Mouse (Mus musculus) liver, adult 10 weeks (tissue): ENCODE results near the gene Ndufb10. TPM values are rescaled to one million over a fixed set of nuclear protein-coding genes. Genes with fewer than 3 reads are reported as not detected.

Source experiments
- polyA plus RNA-seq: library from polyadenylated mRNA; stranded (reverse); fragments of 350-450 nt; fragmentation: Illumina TruSeq; extraction: RNeasy Lipid Tissue Mini Kit (QIAGEN cat#74804); gene quantifications from one replicate; pipeline ENCODE4 v1.2.3, GENCODE M21; 2014; ENCODE audit warnings: low read depth, low replicate concordance

The Ndufb10 gene
- 138 TPM for polyA plus RNA-seq

DNA sequence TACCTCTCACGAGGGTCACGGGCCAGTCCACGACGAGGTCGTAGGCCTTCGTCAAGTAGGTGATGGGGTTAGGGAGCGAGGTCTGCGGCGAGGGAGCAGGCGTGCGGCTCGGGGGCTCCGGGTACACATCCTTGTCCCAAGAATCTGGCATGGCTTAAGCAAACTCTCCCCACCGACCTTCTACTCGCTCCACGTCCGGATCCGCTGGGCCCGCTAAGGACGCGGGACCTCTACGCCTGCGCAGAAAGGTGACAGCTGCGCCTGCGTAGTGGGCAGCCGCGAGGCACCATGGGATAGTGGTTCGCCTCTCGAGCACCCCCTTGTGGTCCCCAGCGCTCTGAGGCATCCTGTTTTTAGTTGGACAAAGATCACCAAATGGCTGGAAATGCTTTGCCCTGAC lies at the start of gene Ndufb10:
Gene Ndufb10, minus strand, starts transcription at position 295 of the 400 bp plus-strand sequence.

DNA sequence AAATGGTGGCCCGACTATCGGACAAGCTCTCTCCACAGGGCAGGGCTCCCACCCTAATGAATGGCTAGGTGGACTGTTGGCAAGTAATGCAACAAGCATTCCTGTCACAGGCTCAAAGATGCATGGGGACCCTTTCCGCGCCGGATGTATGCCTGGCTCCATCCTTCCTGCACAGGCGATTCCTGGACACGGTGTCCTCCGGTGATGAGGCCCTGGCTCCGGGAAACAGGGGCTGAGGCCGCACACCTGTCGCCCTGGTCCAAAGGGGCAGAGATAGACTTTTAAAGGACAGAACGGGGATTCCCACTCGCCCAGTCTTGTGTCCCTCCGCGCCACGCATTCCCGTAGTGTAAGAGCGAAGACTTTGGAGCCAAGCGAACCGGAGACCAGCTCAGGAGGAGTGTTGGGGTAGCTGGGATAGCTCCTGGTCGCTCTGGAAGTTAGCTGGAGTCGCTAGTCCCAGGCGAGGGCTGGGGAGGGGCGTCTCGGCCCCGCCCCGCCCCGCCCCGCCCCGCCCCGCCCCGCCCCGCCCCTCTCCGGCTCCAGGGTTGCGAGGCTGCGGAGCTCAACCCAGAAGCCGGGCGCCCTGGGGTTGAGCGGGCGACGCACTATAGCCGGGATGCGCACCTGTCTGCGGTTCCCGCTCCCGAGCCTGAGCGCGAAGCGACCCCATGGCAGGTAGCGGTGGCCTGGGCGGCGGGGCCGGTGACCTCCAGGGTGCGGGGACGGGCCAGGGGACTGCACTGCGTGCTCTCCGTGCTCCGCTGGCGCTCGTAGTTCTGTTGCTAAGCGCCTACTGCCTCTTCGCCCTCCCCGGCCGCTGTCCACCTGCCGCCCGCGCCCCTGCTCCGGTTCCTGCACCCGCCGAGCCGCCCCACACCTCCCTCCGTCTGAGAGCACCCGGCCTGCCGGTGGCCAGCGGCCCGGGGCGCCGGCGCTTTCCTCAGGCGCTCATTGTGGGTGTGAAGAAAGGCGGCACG lies 28.4 kb upstream of the Ndufb10 start, which contains the start of gene Hs3st6:
Gene Hs3st6, plus strand, starts transcription at position 574 of the 980 bp plus-strand sequence.

DNA sequence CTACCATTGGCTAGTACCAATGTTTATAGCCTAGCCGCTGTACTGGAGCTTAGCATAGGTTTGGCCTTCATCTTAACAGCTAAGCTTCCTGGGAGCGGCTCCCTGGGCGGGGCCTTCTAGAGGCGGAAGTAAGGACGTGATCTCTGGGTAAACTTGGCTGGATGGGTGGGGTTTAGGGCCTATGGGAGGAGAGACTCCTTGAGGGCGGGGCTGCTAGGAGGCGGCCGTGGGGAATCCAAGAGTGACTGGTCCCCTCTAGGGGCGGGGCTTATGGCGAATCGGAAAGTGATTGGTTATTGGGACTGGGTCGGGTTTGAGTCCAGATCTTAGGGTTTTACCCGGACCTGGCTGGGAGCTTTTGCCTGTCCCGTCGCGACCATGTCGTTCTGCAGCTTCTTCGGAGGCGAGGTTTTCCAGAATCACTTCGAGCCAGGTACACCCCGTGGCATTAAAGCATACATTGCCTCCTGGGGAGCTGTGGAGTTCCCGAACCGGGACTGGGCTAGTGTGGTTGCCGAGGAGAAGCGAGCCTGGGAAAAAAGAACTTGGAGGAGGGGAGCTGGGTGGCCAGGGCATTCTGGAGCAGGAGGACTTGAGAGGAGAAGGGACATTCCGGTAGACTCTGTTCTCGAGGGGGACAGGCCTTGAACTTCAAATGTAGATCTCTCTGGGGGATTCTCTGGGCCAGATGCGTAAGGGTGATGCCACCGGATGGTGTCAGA lies 12.2 kb upstream of the Ndufb10 start, which contains the start of gene Msrb1:
Gene Msrb1, plus strand, starts transcription at position 313 of the 722 bp plus-strand sequence.

DNA sequence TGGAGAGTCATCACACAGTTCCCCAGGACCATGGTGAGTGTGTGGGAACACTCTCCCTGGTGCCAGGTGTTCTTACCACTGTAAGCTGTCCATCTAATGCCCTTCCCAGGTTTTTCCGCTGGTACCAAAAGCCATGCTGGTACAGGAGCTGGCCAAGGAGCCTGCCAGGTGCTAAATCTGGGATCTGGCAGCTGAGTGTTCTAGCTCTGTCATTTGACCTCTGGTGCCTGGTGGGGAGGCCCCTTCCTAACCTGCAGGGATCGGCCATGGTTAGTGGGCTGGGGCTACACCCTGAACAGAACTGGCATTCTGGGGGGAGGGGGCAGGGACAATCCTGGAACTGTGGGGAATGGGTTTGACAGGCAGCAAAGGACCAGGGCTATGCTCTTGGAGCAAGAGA lies 3.3 kb upstream of the Ndufb10 start, which contains the start of gene Rpl3l:
Gene Rpl3l, plus strand, starts transcription at position 203 of the 400 bp plus-strand sequence.

DNA sequence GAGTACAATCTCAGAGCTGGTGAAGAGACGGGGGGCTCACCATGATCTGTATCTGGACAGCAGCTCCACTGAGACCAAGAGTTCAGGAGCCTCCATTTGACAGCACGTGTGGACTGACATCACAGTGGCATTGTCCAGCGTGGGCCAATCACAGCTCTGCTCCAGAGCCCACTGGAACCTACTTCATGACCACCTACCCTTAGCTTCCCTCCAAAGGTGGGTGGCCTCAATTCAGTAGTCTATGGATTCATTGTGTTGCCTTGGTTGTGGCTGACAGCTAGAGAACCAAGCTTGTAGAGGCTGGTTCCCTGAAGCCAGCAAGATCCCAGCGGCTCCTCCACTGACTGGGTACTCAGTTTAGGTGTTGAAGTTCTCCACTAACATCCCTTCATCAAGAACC lies 6.3 kb downstream of the Ndufb10 start, which contains the start of the genes Rnf151 and Rps2:
Gene Rnf151, minus strand, starts transcription at position 121 of the 400 bp plus-strand sequence.
Gene Rps2, plus strand, starts transcription at position 174 of the 400 bp plus-strand sequence.

DNA sequence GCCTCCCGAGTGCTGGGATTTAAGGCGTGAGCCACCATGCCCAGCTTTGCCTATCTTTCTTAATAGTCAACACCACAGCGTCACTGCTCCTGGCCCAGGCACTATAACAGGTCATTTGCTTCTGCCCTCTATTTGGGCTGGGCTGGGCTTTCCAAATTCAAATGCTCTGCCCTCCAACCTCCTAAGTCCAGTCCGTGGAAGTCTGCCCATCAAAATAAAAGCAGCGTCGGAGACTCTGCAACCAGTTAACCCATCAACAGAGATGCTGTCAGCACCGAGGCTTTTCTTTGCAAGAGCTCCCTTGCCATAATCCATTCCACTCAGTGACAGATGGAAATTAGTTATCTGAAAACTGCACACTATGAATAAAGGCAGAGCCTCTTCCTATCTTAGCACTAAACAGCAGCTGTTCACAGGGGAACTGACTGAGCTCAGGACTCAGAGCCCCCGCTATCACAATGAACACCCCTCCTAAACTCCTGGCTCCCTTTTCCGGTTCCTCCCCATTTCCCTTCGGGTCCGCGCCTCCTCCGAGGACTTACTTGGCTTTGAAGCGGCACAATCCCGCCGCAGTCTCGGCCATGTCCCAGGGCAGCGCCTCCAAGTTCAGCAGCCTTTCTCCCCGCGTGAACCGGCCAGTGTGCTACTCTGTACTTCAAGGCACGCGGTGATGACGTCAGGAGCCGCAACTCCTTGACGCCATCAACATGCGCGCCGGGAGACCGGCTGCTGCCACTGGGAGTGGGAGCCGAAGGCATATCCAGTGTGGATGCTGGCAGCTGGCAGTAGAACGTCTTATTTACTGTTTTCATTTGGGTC lies 17.1 kb downstream of the Ndufb10 start, which contains the start of gene Tbl3:
Gene Tbl3, minus strand, starts transcription at position 679 of the 819 bp plus-strand sequence.

DNA sequence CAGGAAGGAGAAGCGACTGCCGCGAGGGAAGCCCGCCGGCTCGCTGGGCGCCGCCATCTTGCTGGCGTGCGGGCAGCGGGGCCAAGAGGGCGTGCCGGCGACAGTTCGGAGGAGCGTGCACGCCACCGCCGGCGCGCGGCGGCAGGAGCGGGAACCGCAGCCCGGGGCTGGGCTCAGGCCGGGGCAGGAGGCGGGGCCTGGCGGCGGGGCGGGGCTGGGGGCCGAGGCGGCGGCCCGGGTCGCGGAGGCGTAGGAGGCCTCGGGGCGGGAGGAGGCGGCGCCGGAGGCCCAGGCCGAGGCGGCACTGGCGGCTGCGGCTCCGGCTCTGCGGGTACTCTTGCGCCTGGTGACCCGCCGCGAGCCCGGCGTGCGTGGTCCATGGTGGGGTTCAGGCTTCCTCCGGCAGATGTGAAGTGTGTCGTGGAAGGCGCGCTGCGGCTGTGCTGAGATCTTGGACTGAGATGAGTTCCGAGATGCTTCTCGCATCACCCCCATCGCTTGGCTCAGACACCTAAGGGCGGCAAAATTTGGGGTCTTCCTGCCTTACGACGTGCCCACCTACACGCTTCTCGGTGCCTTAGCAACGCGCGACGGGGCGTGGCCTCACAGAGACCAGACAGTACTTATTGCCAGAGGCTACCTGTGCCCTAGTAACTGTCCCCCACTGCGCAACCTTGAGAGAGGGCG lies 28.1 kb downstream of the Ndufb10 start, which contains the start of the genes Gfer and Noxo1:
Gene Gfer, minus strand, starts transcription at position 146 of the 687 bp plus-strand sequence.
Gene Noxo1, plus strand, starts transcription at position 224 of the 687 bp plus-strand sequence.

DNA sequence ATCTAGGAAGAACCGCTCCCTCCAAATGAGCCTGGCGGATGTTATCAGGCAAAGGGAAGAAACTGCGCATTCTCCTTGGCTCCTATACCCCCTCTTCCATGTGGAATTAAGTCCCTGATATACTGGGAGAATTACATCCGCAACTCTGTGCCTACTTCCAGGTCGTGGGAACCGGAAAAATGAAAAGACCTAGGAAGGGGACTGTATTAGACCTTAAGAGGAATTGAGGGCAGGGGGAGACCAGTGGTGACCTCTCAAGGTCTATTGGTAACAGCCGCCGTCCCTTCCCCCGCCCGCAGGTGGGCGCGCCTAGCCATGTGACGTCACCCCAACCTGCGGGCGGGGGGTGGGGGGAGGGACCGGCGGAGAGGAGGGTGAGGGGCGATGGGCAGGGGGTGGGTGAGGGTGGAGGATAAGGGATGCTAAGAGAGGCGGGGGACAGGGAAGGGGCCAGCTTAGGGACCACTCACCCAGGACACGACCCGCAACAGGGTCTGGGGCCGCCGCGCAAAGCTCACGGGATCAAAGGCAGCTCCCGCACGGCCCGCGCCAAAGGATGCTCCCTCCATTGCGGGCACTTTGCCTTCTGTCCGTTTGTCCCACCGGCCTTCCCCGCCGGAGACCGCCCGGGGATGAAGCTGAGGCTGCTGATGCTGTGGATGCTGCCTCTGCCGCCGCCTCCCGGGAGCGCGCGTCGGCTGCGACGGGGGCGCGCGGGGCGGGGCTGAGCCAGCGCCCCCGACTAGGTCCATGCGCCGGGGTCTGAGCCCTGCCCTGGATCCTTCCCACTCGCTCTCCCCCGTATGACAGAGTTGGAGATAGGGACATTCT lies 34.8 kb downstream of the Ndufb10 start, which contains the start of gene Syngr3:
Gene Syngr3, minus strand, starts transcription at position 705 of the 831 bp plus-strand sequence.

Other genes starting within 250 kb of the Ndufb10 start
- gene Mlst8, start 245.4 kb downstream of the Ndufb10 start, polyA plus RNA-seq = 1.8 TPM
- gene Caskin1, start 235.9 kb downstream of the Ndufb10 start, polyA plus RNA-seq = not detected
- 3.5 TPM for gene Traf7, start 196.5 kb downstream of the Ndufb10 start, polyA plus RNA-seq
- gene Rab26, start 190.3 kb downstream of the Ndufb10 start, polyA plus RNA-seq = not detected
- 1.3 TPM for gene Pkd1, start 174.6 kb downstream of the Ndufb10 start, polyA plus RNA-seq
- 7.0 TPM for gene Tsc2, start 91.8 kb downstream of the Ndufb10 start, polyA plus RNA-seq
- 0.50 TPM for gene Nthl1, start 91.8 kb downstream of the Ndufb10 start, polyA plus RNA-seq
- 3.9 TPM for gene Slc9a3r2, start 74.2 kb downstream of the Ndufb10 start, polyA plus RNA-seq
- gene Npw, start 66.0 kb downstream of the Ndufb10 start, polyA plus RNA-seq = not detected
- 3.4 TPM for gene Zfp598, start 54.8 kb downstream of the Ndufb10 start, polyA plus RNA-seq
- not detected for gene Syngr3, start 34.5 kb downstream of the Ndufb10 start, polyA plus RNA-seq
- 12.1 TPM for gene Gfer, start 28.3 kb downstream of the Ndufb10 start, polyA plus RNA-seq
- gene Noxo1, start 28.2 kb downstream of the Ndufb10 start, polyA plus RNA-seq = not detected
- gene Tbl3, start 16.8 kb downstream of the Ndufb10 start, polyA plus RNA-seq = 0.58 TPM
- not detected for gene Rnf151, start 6.4 kb downstream of the Ndufb10 start, polyA plus RNA-seq
- 483 TPM for gene Rps2, start 6.4 kb downstream of the Ndufb10 start, polyA plus RNA-seq
- not detected for gene Rpl3l, start 3.3 kb upstream of the Ndufb10 start, polyA plus RNA-seq
- 93.0 TPM for gene Msrb1, start 12.2 kb upstream of the Ndufb10 start, polyA plus RNA-seq
- not detected for gene Hs3st6, start 28.5 kb upstream of the Ndufb10 start, polyA plus RNA-seq
- gene Meiob, start 79.8 kb upstream of the Ndufb10 start, polyA plus RNA-seq = 22.4 TPM
- 123 TPM for gene Hagh, start 115.7 kb upstream of the Ndufb10 start, polyA plus RNA-seq
- 116 TPM for gene Fahd1, start 125.9 kb upstream of the Ndufb10 start, polyA plus RNA-seq
- 3.5 TPM for gene Igfals, start 141.5 kb upstream of the Ndufb10 start, polyA plus RNA-seq
- gene Nubp2, start 161.9 kb upstream of the Ndufb10 start, polyA plus RNA-seq = 4.6 TPM
- not detected for gene Spsb3, start 162.2 kb upstream of the Ndufb10 start, polyA plus RNA-seq
- 1.8 TPM for gene Eme2, start 170.6 kb upstream of the Ndufb10 start, polyA plus RNA-seq
- 3.6 TPM for gene Mrps34, start 170.6 kb upstream of the Ndufb10 start, polyA plus RNA-seq
- 4.9 TPM for gene Nme3, start 172.0 kb upstream of the Ndufb10 start, polyA plus RNA-seq
- 2.4 TPM for gene Mapk8ip3, start 212.5 kb upstream of the Ndufb10 start, polyA plus RNA-seq
- 34.7 TPM for gene Jpt2, start 236.2 kb upstream of the Ndufb10 start, polyA plus RNA-seq